ENCODE assay signal across 8 mouse cellular contexts in genomic region chr9:21797921-21798344, GRCm38 (mm10). TPM values are rescaled to one million over a fixed set of nuclear protein-coding genes. Genes with fewer than 3 reads are reported as not detected.
DNase-seq lines count a peak whose midpoint lies in the region; ATAC-seq and TF ChIP-seq lines count a peak whose summit lies in the region.

No protein-coding gene starts in this region.

- H3K27me3 ChIP-seq in forebrain, postnatal 0 days (ENCODE audit: insufficient read depth, low read length): no peaks in the 10 kb centered on the region
- H3K27me3 ChIP-seq in hindbrain, embryonic 12.5 days: peaks cover 6% of the 10 kb centered on the region; the same call in 1 of the 2 replicates
- H3K27me3 ChIP-seq in midbrain, embryonic 15.5 days (replicated peaks): 0 out of 2 replicates have a peak, but pooled peaks cover 3% of the 10 kb centered on the region

- H3K4me2 ChIP-seq in forebrain, postnatal 0 days (ENCODE audit: low read depth): peak overlapping the region; percentile 85
- H3K4me2 ChIP-seq in hindbrain, embryonic 12.5 days (replicated peaks): peak overlapping the region; percentile 80
- H3K4me2 ChIP-seq in midbrain, embryonic 15.5 days: peak overlapping the region; percentile 92

- peaks cover 12 to 13% of the 10 kb centered on the region in 2 experiments; a peak in 3 of 4 replicates for H3K4me1 ChIP-seq in ES-E14 (ENCODE audit: control insufficient read depth in 2 of 2, insufficient read depth in 2 of 2, low read length in 2 of 2, poor library complexity in 1 of 2)
- no peaks in the 10 kb centered on the region for H3K4me1 ChIP-seq in forebrain, postnatal 0 days (ENCODE audit: insufficient read depth)
- peaks cover 22% of the 10 kb centered on the region for H3K4me1 ChIP-seq in hindbrain, embryonic 12.5 days
- H3K4me1 ChIP-seq in midbrain, embryonic 15.5 days: peaks cover 15% of the 10 kb centered on the region

- no peaks in the 10 kb centered on the region for H3K9me3 ChIP-seq in ES-E14 (ENCODE audit: control insufficient read depth, insufficient read depth, low read depth, low read length)
- H3K9me3 ChIP-seq in forebrain, postnatal 0 days (ENCODE audit: low read length): no peaks in the 10 kb centered on the region
- H3K9me3 ChIP-seq in hindbrain, embryonic 12.5 days (replicated peaks): no peaks in the 10 kb centered on the region
- no peaks in the 10 kb centered on the region for H3K9me3 ChIP-seq in midbrain, embryonic 15.5 days

- 2% methylated on average over 25 of the region's 26 CpGs for WGBS in forebrain, postnatal 0 days
- WGBS in hindbrain, embryonic 12.5 days: 0% methylated on average over 25 of the region's 26 CpGs
- under 1% methylated on average over 24 of the region's 26 CpGs for WGBS in midbrain, embryonic 15.5 days

- in situ Hi-C loops in ES-E14 (cut with MboI; ENCODE audit: low sequenced_read_pairs in 2 of 2, unreplicated experiment in 2 of 2): no loop called here

- peak overlapping the region; percentile 88 to 92 for H3K4me3 ChIP-seq in ES-E14 (ENCODE audit: insufficient read depth in 1 of 2, low read depth in 1 of 2, low read length in 2 of 2, poor library complexity in 1 of 2, severe bottlenecking in 1 of 2)
- peak overlapping the region; percentile 45 for H3K4me3 ChIP-seq in forebrain, postnatal 0 days (ENCODE audit: low read depth, low read length)
- peak overlapping the region; percentile 59 for H3K4me3 ChIP-seq in hindbrain, embryonic 12.5 days
- peak overlapping the region; percentile 61 for H3K4me3 ChIP-seq in midbrain, embryonic 15.5 days

- no peak for TF ChIP-seq CTCF in forebrain, postnatal 0 days (IDR thresholded peaks at IDR 0.05; ENCODE audit: low read depth)

- peak overlapping the region; percentile 93 for H3K9ac ChIP-seq in ES-E14 (ENCODE audit: insufficient read depth, low read depth, low read length, poor library complexity, severe bottlenecking)
- peak overlapping the region; percentile 51 for H3K9ac ChIP-seq in forebrain, postnatal 0 days
- H3K9ac ChIP-seq in hindbrain, embryonic 12.5 days: peak overlapping the region; percentile 73
- peak overlapping the region; percentile 45 for H3K9ac ChIP-seq in midbrain, embryonic 15.5 days

- peaks cover 44% of the 10 kb centered on the region for H3K36me3 ChIP-seq in ES-E14 (ENCODE audit: control insufficient read depth, insufficient read depth, low read length, poor library complexity, severe bottlenecking)
- no peaks in the 10 kb centered on the region for H3K36me3 ChIP-seq in forebrain, postnatal 0 days (ENCODE audit: insufficient read depth)
- peaks cover 18% of the 10 kb centered on the region for H3K36me3 ChIP-seq in hindbrain, embryonic 12.5 days
- no peaks in the 10 kb centered on the region for H3K36me3 ChIP-seq in midbrain, embryonic 15.5 days (replicated peaks)

- DNase-seq in ES-E14 (ENCODE audit: low read depth, low spot score) (no peak), liver (peak; percentile 74)
- peak; percentile 80 for DNase-seq in adrenal gland, postnatal 14 days
- DNase-seq in forebrain, postnatal 0 days: no peak
- DNase-seq in thymus, postnatal 0 days (ENCODE audit: low spot score): peak; percentile 23
- DNase-seq in right cerebral cortex, adult 2 months (ENCODE audit: low spot score in 2 of 2): no peak

- H3K27ac ChIP-seq in ES-E14 (ENCODE audit: insufficient read depth, low read depth, low read length, poor library complexity, severe bottlenecking): peak overlapping the region; percentile 83
- peak overlapping the region; percentile 22; the same call in 1 of the 2 replicates for H3K27ac ChIP-seq in forebrain, postnatal 0 days (ENCODE audit: low read depth, low read length)
- H3K27ac ChIP-seq in hindbrain, embryonic 12.5 days: peak overlapping the region; percentile 75
- H3K27ac ChIP-seq in midbrain, embryonic 15.5 days: peak overlapping the region; percentile 40

- no peak; the same call in none of the 2 replicates for ATAC-seq in forebrain, postnatal 0 days
- peak; percentile 47 for ATAC-seq in hindbrain, embryonic 12.5 days (ENCODE audit: low FRiP score)
- ATAC-seq in midbrain, embryonic 15.5 days (replicated peaks): no peak; the same call in 1 of the 2 replicates

TF ChIP-seq in ES-E14, 5 proteins besides CTCF, POLR2A, EP300 and RAD21:
- TF ChIP-seq CHD2 (IDR thresholded peaks at IDR 0.05; ENCODE audit: low read depth, low read length) (no peak), HCFC1 (IDR thresholded peaks at IDR 0.05; ENCODE audit: borderline replicate concordance, insufficient read depth, low read length) (no peak), MAFK (IDR thresholded peaks at IDR 0.05; ENCODE audit: insufficient read depth, low read depth, low read length) (no peak)

RNA-seq across cellular contexts. Expression of gene Kank2, which starts 0.6 kb away (rescaled TPM):
- total RNA-seq in ES-E14 (2012; rRNA removed): 32.6 and 51.6 TPM in 2 replicates
- total RNA-seq in adrenal gland, postnatal 14 days (2021): 31.5 and 31.8 TPM in 2 replicates
- 8.5 and 12.4 TPM in 2 replicates for total RNA-seq in forebrain, postnatal 0 days (2014; rRNA removed)
- 2.2 and 2.3 TPM in 2 replicates for polyA plus RNA-seq in forebrain, postnatal 0 days (2015; fragmentation: Nextera tagmentation; extraction: Ambion mirVana)
- 10.6 and 11.2 TPM in 2 replicates for polyA plus RNA-seq in hindbrain, embryonic 12.5 days (2016; fragmentation: Nextera tagmentation; extraction: Ambion mirVana)
- polyA plus RNA-seq in midbrain, embryonic 15.5 days (2015; fragmentation: Nextera tagmentation; extraction: Ambion mirVana): 5.8 TPM in 2 replicates
- polyA plus RNA-seq in thymus, postnatal 0 days (2015; fragmentation: Nextera tagmentation; extraction: Ambion mirVana): 1.8 and 2.0 TPM in 2 replicates

RNA-seq across cellular contexts. Expression of gene Angptl8, which starts 37.4 kb away (rescaled TPM):
- total RNA-seq in ES-E14 (2012; rRNA removed): 0.48 TPM in 1 of 2 replicates, not detected in the other
- 5.1 and 10.2 TPM in 2 replicates for total RNA-seq in adrenal gland, postnatal 14 days (2021)
- not detected in 2 replicates for total RNA-seq in forebrain, postnatal 0 days (2014; rRNA removed)
- polyA plus RNA-seq in forebrain, postnatal 0 days (2015; fragmentation: Nextera tagmentation; extraction: Ambion mirVana): 0.18 TPM in 1 of 2 replicates, not detected in the other
- polyA plus RNA-seq in hindbrain, embryonic 12.5 days (2016; fragmentation: Nextera tagmentation; extraction: Ambion mirVana): 0.26 and 1.1 TPM in 2 replicates
- 0.61 and 0.74 TPM in 2 replicates for polyA plus RNA-seq in midbrain, embryonic 15.5 days (2015; fragmentation: Nextera tagmentation; extraction: Ambion mirVana)
- polyA plus RNA-seq in thymus, postnatal 0 days (2015; fragmentation: Nextera tagmentation; extraction: Ambion mirVana): 0.16 TPM in 1 of 2 replicates, not detected in the other

RNA-seq across cellular contexts. Expression of gene Spc24, which starts 37.8 kb away (rescaled TPM):
- 127 and 169 TPM in 2 replicates for total RNA-seq in ES-E14 (2012; rRNA removed)
- 9.1 and 10.4 TPM in 2 replicates for total RNA-seq in adrenal gland, postnatal 14 days (2021)
- 7.7 and 8.2 TPM in 2 replicates for total RNA-seq in forebrain, postnatal 0 days (2014; rRNA removed)
- polyA plus RNA-seq in forebrain, postnatal 0 days (2015; fragmentation: Nextera tagmentation; extraction: Ambion mirVana): 13.5 and 14.3 TPM in 2 replicates
- 61.6 and 68.2 TPM in 2 replicates for polyA plus RNA-seq in hindbrain, embryonic 12.5 days (2016; fragmentation: Nextera tagmentation; extraction: Ambion mirVana)
- 15.7 and 17.8 TPM in 2 replicates for polyA plus RNA-seq in midbrain, embryonic 15.5 days (2015; fragmentation: Nextera tagmentation; extraction: Ambion mirVana)
- polyA plus RNA-seq in thymus, postnatal 0 days (2015; fragmentation: Nextera tagmentation; extraction: Ambion mirVana): 136 and 144 TPM in 2 replicates

RNA-seq across cellular contexts. Expression of gene Dock6, which starts 54.5 kb away (rescaled TPM):
- total RNA-seq in ES-E14 (2012; rRNA removed): 45.4 and 144 TPM in 2 replicates
- total RNA-seq in adrenal gland, postnatal 14 days (2021): 46.0 and 49.2 TPM in 2 replicates
- 6.0 and 15.2 TPM in 2 replicates for total RNA-seq in forebrain, postnatal 0 days (2014; rRNA removed)
- 5.7 and 8.3 TPM in 2 replicates for polyA plus RNA-seq in forebrain, postnatal 0 days (2015; fragmentation: Nextera tagmentation; extraction: Ambion mirVana)
- 21.6 and 24.4 TPM in 2 replicates for polyA plus RNA-seq in hindbrain, embryonic 12.5 days (2016; fragmentation: Nextera tagmentation; extraction: Ambion mirVana)
- polyA plus RNA-seq in midbrain, embryonic 15.5 days (2015; fragmentation: Nextera tagmentation; extraction: Ambion mirVana): 19.2 and 20.4 TPM in 2 replicates
- 5.3 and 5.9 TPM in 2 replicates for polyA plus RNA-seq in thymus, postnatal 0 days (2015; fragmentation: Nextera tagmentation; extraction: Ambion mirVana)

Comparison
In these comparisons a context has a peak if more than half of its experiments do, and no peak if none do; other contexts are left out.
1. DNase-seq: peak in adrenal gland, postnatal 14 days (single experiment), liver (single experiment) and thymus, postnatal 0 days (single experiment); none in ES-E14 (single experiment), forebrain, postnatal 0 days (single experiment) and right cerebral cortex, adult 2 months (0 of 2).
2. H3K27ac ChIP-seq: peak in every context shown above with its lines; median percentile 83 in ES-E14; 75 in hindbrain, embryonic 12.5 days; 40 in midbrain, embryonic 15.5 days; 22 in forebrain, postnatal 0 days.
3. Peak in every context shown above with its lines, with median percentiles within 50 percentile points of each other: H3K4me3 ChIP-seq, H3K9ac ChIP-seq and H3K4me2 ChIP-seq.